Mouse (Mus musculus) stomach, embryonic 15.5 days (tissue): ENCODE measurements at regions not wholly inside any gene's neighbourhood (a gene's known extent, or its start where the extent isn't known, plus 50 kb on each side); places are given as distances from the start of the nearest gene placed in this dataset.

Experiments
- ATAC-seq: fragments of 200-750 bp; cut with Nextera tagmentation; 2 replicates; pipeline ENCODE4 v1.8.0; 2017; ENCODE audit warnings: low read depth, moderate number of reproducible peaks, moderate TSS enrichment; ENCODE audit not compliant: insufficient read depth, low FRiP score
- H3K27ac ChIP-seq: fragments of 300-500 bp; sonication (generic); 2 replicates; pipeline ENCODE4 v1.5.1; 2015; ENCODE audit warnings: mild to moderate bottlenecking, inconsistent platforms
- H3K27me3 ChIP-seq: fragments of 300-500 bp; sonication (generic); replicated peaks from 2 replicates; pipeline ENCODE4 v1.6.1; 2015; ENCODE audit warnings: inconsistent platforms
- H3K36me3 ChIP-seq: fragments of 300-500 bp; sonication (generic); 2 replicates; pipeline ENCODE4 v1.6.1; 2015; ENCODE audit warnings: inconsistent platforms
- H3K4me1 ChIP-seq: fragments of 300-500 bp; sonication (generic); 2 replicates; pipeline ENCODE4 v1.6.1; 2015; ENCODE audit warnings: inconsistent platforms
- H3K4me2 ChIP-seq: fragments of 300-500 bp; sonication (generic); 2 replicates; pipeline ENCODE4 v1.6.1; 2015; ENCODE audit warnings: mild to moderate bottlenecking, inconsistent platforms
- H3K4me3 ChIP-seq: fragments of 300-500 bp; sonication (generic); replicated peaks from 2 replicates; pipeline ENCODE4 v1.5.1; 2015; ENCODE audit warnings: inconsistent platforms
- H3K9ac ChIP-seq: fragments of 300-500 bp; sonication (generic); 2 replicates; pipeline ENCODE4 v1.6.1; 2015; ENCODE audit warnings: inconsistent platforms
- H3K9me3 ChIP-seq: fragments of 300-500 bp; sonication (generic); 2 replicates; pipeline ENCODE4 v1.6.1; 2016; ENCODE audit warnings: inconsistent platforms
- WGBS: fragments of 180-500 bp; shearing (Covaris S2); methylation state at CpG from one replicate; pipeline ENCODE4 v1.1.7; 2015; 5-methylcytosine and 5-hydroxymethylcytosine counted together

GRCm38 (mm10) chr19:16045261-16045660 is 60.5 kb upstream of the Cep78 start:
- H3K27me3 ChIP-seq, result no peaks in the 10 kb centered on the region
- 50% methylated on average over 3 of the region's 3 CpGs for WGBS
- H3K4me3 ChIP-seq, result no peak overlapping the region

GRCm38 (mm10) chr19:16044169-16044568 is 59.4 kb upstream of the Cep78 start:
- no peak overlapping the region for H3K27ac ChIP-seq
- no peaks in the 10 kb centered on the region for H3K36me3 ChIP-seq
- 73% methylated on average over 5 of the region's 5 CpGs for WGBS
- H3K4me2 ChIP-seq, result no peak overlapping the region
- no peaks in the 10 kb centered on the region for H3K27me3 ChIP-seq
- no peak for ATAC-seq
- no peaks in the 10 kb centered on the region for H3K9me3 ChIP-seq
- H3K4me3 ChIP-seq, result no peak overlapping the region
- no peaks in the 10 kb centered on the region for H3K4me1 ChIP-seq
- no peak overlapping the region for H3K9ac ChIP-seq

More at GRCm38 (mm10) chr19:16045261-16045660, 60.5 kb upstream of the Cep78 start:
- H3K36me3 ChIP-seq, result no peaks in the 10 kb centered on the region
- ATAC-seq, result no peak
- no peaks in the 10 kb centered on the region for H3K9me3 ChIP-seq
- no peak overlapping the region for H3K27ac ChIP-seq
- no peak overlapping the region for H3K4me2 ChIP-seq
- H3K9ac ChIP-seq, result no peak overlapping the region
- H3K4me1 ChIP-seq, result no peaks in the 10 kb centered on the region; the same call in 1 of the 2 replicates

- H3K27me3 ChIP-seq, result no peaks in the 10 kb centered on the region
- no peak overlapping the region for H3K27ac ChIP-seq
- H3K9me3 ChIP-seq, result no peaks in the 10 kb centered on the region
- no peak overlapping the region for H3K4me2 ChIP-seq
- H3K4me1 ChIP-seq, result no peaks in the 10 kb centered on the region
- no peak overlapping the region for H3K4me3 ChIP-seq
- ATAC-seq, result no peak
- no peaks in the 10 kb centered on the region for H3K36me3 ChIP-seq
- 81% methylated on average over 7 of the region's 7 CpGs for WGBS
- no peak overlapping the region for H3K9ac ChIP-seq
Observed at GRCm38 (mm10) chr19:16043007-16043406, 58.2 kb upstream of the Cep78 start.

- Histone ChIP-seq H3K36me3 (no peaks in the 10 kb centered on the region), H3K9ac (no peak overlapping the region), H3K4me1 (no peaks in the 10 kb centered on the region), H3K9me3 (no peaks in the 10 kb centered on the region), H3K27me3 (no peaks in the 10 kb centered on the region), H3K27ac (no peak overlapping the region), H3K4me2 (no peak overlapping the region), H3K4me3 (no peak overlapping the region)
- no peak for ATAC-seq
- 79% methylated on average over 5 of the region's 5 CpGs for WGBS
Observed at GRCm38 (mm10) chr19:16041891-16042290, 57.1 kb upstream of the Cep78 start.

- 76% methylated on average over 12 of the region's 12 CpGs for WGBS
- ATAC-seq, result no peak
- H3K4me2 ChIP-seq, result no peak overlapping the region
- H3K27me3 ChIP-seq, result no peaks in the 10 kb centered on the region
- no peak overlapping the region for H3K27ac ChIP-seq
- no peaks in the 10 kb centered on the region for H3K36me3 ChIP-seq
- H3K4me1 ChIP-seq, result no peaks in the 10 kb centered on the region
- H3K9ac ChIP-seq, result no peak overlapping the region
- H3K9me3 ChIP-seq, result no peaks in the 10 kb centered on the region
- H3K4me3 ChIP-seq, result no peak overlapping the region
Observed at GRCm38 (mm10) chr19:16037806-16038205, 53.0 kb upstream of the Cep78 start.
